Mouse (Mus musculus): ENCODE results near the gene Nln. TPM values are rescaled to one million over a fixed set of nuclear protein-coding genes. Genes with fewer than 3 reads are reported as not detected.
A peak's percentile ranks its signal among the peaks of the same experiment; 100 is the strongest.

Nln gene
- polyA plus RNA-seq, 1 experiment from 2014 or later: 23.5 TPM

GRCm38 (mm10) chr13:104031821-104032331 lies 77.5 kb downstream of the Nln start:
- no peaks in the 10 kb centered on the region for H3K9me3 ChIP-seq (ENCODE audit: control insufficient read depth, low read length)
- WGBS: 75% methylated on average over 12 of the region's 12 CpGs
- no peak overlapping the region for H3K4me3 ChIP-seq (ENCODE audit: low read depth, low read length)
- no peak overlapping the region for H3K4me2 ChIP-seq
- no peaks in the 10 kb centered on the region for H3K4me1 ChIP-seq (ENCODE audit: control insufficient read depth, insufficient read depth, low read length)
- DNase-seq (ENCODE audit: low spot score, missing footprints): no peak
- H3K27me3 ChIP-seq (ENCODE audit: control insufficient read depth, insufficient read depth, low read length): no peaks in the 10 kb centered on the region
- H3K9ac ChIP-seq (ENCODE audit: low read length): no peak overlapping the region
- H3K36me3 ChIP-seq (ENCODE audit: control insufficient read depth, insufficient read depth, low read length): no peaks in the 10 kb centered on the region
- ATAC-seq (ENCODE audit: low FRiP score): peak; percentile 40; the same call in 1 of the 2 replicates
- H3K27ac ChIP-seq (ENCODE audit: low read depth, low read length): no peak overlapping the region

GRCm38 (mm10) chr13:104030956-104031355 lies 78.5 kb downstream of the Nln start:
- Histone ChIP-seq H3K9me3 (ENCODE audit: control insufficient read depth, low read length) (no peaks in the 10 kb centered on the region), H3K27ac (ENCODE audit: low read depth, low read length) (no peak overlapping the region), H3K4me2 (no peak overlapping the region), H3K4me3 (ENCODE audit: low read depth, low read length) (no peak overlapping the region), H3K9ac (ENCODE audit: low read length) (no peak overlapping the region), H3K4me1 (ENCODE audit: control insufficient read depth, insufficient read depth, low read length) (no peaks in the 10 kb centered on the region), H3K36me3 (ENCODE audit: control insufficient read depth, insufficient read depth, low read length) (no peaks in the 10 kb centered on the region), H3K27me3 (ENCODE audit: control insufficient read depth, insufficient read depth, low read length) (no peaks in the 10 kb centered on the region)
- no peak for DNase-seq (ENCODE audit: low spot score, missing footprints)
- WGBS: 92% methylated on average over 4 of the region's 4 CpGs
- ATAC-seq (ENCODE audit: low FRiP score): no peak

- ATAC-seq (ENCODE audit: low FRiP score): no peak
- Histone ChIP-seq H3K27me3 (ENCODE audit: control insufficient read depth, insufficient read depth, low read length) (no peaks in the 10 kb centered on the region), H3K9ac (ENCODE audit: low read length) (no peak overlapping the region), H3K4me3 (ENCODE audit: low read depth, low read length) (no peak overlapping the region), H3K27ac (ENCODE audit: low read depth, low read length) (no peak overlapping the region), H3K4me2 (no peak overlapping the region), H3K4me1 (ENCODE audit: control insufficient read depth, insufficient read depth, low read length) (no peaks in the 10 kb centered on the region), H3K9me3 (ENCODE audit: control insufficient read depth, low read length) (no peaks in the 10 kb centered on the region), H3K36me3 (ENCODE audit: control insufficient read depth, insufficient read depth, low read length) (no peaks in the 10 kb centered on the region)
- DNase-seq (ENCODE audit: low spot score, missing footprints): no peak
These were observed 79.9 kb downstream of the Nln start for GRCm38 (mm10) chr13:104029511-104029910.

GRCm38 (mm10) chr13:104029089-104029488 lies 80.3 kb downstream of the Nln start:
- ATAC-seq (ENCODE audit: low FRiP score): no peak
- H3K27ac ChIP-seq (ENCODE audit: low read depth, low read length): no peak overlapping the region
- WGBS: 95% methylated on average over 5 of the region's 5 CpGs
- no peak overlapping the region for H3K4me3 ChIP-seq (ENCODE audit: low read depth, low read length)
- H3K4me1 ChIP-seq (ENCODE audit: control insufficient read depth, insufficient read depth, low read length): no peaks in the 10 kb centered on the region
- no peaks in the 10 kb centered on the region for H3K36me3 ChIP-seq (ENCODE audit: control insufficient read depth, insufficient read depth, low read length)
- no peaks in the 10 kb centered on the region for H3K9me3 ChIP-seq (ENCODE audit: control insufficient read depth, low read length)
- no peaks in the 10 kb centered on the region for H3K27me3 ChIP-seq (ENCODE audit: control insufficient read depth, insufficient read depth, low read length)
- no peak for DNase-seq (ENCODE audit: low spot score, missing footprints)
- H3K9ac ChIP-seq (ENCODE audit: low read length): no peak overlapping the region
- H3K4me2 ChIP-seq: no peak overlapping the region

GRCm38 (mm10) chr13:104026525-104026924 lies 82.9 kb downstream of the Nln start:
- Histone ChIP-seq H3K9me3 (ENCODE audit: control insufficient read depth, low read length) (no peaks in the 10 kb centered on the region), H3K27me3 (ENCODE audit: control insufficient read depth, insufficient read depth, low read length) (peaks cover 5% of the 10 kb centered on the region; the same call in 1 of the 2 replicates), H3K4me3 (ENCODE audit: low read depth, low read length) (no peak overlapping the region), H3K9ac (ENCODE audit: low read length) (no peak overlapping the region), H3K4me2 (no peak overlapping the region), H3K4me1 (ENCODE audit: control insufficient read depth, insufficient read depth, low read length) (no peaks in the 10 kb centered on the region), H3K27ac (ENCODE audit: low read depth, low read length) (no peak overlapping the region), H3K36me3 (ENCODE audit: control insufficient read depth, insufficient read depth, low read length) (no peaks in the 10 kb centered on the region)
- ATAC-seq (ENCODE audit: low FRiP score) (no peak), DNase-seq (ENCODE audit: low spot score, missing footprints) (no peak)
- 88% methylated on average over 3 of the region's 3 CpGs for WGBS

GRCm38 (mm10) chr13:104025710-104025995 lies 83.8 kb downstream of the Nln start:
- Histone ChIP-seq H3K4me1 (ENCODE audit: control insufficient read depth, insufficient read depth, low read length) (no peaks in the 10 kb centered on the region), H3K4me2 (no peak overlapping the region), H3K4me3 (ENCODE audit: low read depth, low read length) (no peak overlapping the region), H3K27ac (ENCODE audit: low read depth, low read length) (no peak overlapping the region), H3K36me3 (ENCODE audit: control insufficient read depth, insufficient read depth, low read length) (no peaks in the 10 kb centered on the region), H3K9me3 (ENCODE audit: control insufficient read depth, low read length) (no peaks in the 10 kb centered on the region), H3K27me3 (ENCODE audit: control insufficient read depth, insufficient read depth, low read length) (peaks cover 6% of the 10 kb centered on the region; the same call in 1 of the 2 replicates), H3K9ac (ENCODE audit: low read length) (no peak overlapping the region)
- DNase-seq (ENCODE audit: low spot score, missing footprints): no peak
- ATAC-seq (ENCODE audit: low FRiP score): no peak
- WGBS: 76% methylated on average over 6 of the region's 6 CpGs

- H3K36me3 ChIP-seq (ENCODE audit: control insufficient read depth, insufficient read depth, low read length): no peaks in the 10 kb centered on the region
- no peak overlapping the region for H3K4me2 ChIP-seq
- H3K4me1 ChIP-seq (ENCODE audit: control insufficient read depth, insufficient read depth, low read length): no peaks in the 10 kb centered on the region
- DNase-seq (ENCODE audit: low spot score, missing footprints): peak; percentile 83
- no peak for ATAC-seq (ENCODE audit: low FRiP score)
- no peak overlapping the region for H3K27ac ChIP-seq (ENCODE audit: low read depth, low read length)
- H3K9me3 ChIP-seq (ENCODE audit: control insufficient read depth, low read length): peaks cover 2% of the 10 kb centered on the region; the same call in 1 of the 2 replicates
- 74% methylated on average over 18 of the region's 18 CpGs for WGBS
- H3K9ac ChIP-seq (ENCODE audit: low read length): no peak overlapping the region
- no peak overlapping the region for H3K4me3 ChIP-seq (ENCODE audit: low read depth, low read length)
- peaks cover 6% of the 10 kb centered on the region; the same call in 1 of the 2 replicates for H3K27me3 ChIP-seq (ENCODE audit: control insufficient read depth, insufficient read depth, low read length)
These were observed 84.3 kb downstream of the Nln start for GRCm38 (mm10) chr13:104024856-104025709.

GRCm38 (mm10) chr13:104024275-104024674 lies 85.1 kb downstream of the Nln start:
- Histone ChIP-seq H3K27ac (ENCODE audit: low read depth, low read length) (no peak overlapping the region), H3K4me1 (ENCODE audit: control insufficient read depth, insufficient read depth, low read length) (no peaks in the 10 kb centered on the region; the same call in 1 of the 2 replicates), H3K9me3 (ENCODE audit: control insufficient read depth, low read length) (peaks cover 6% of the 10 kb centered on the region; the same call in 1 of the 2 replicates), H3K36me3 (ENCODE audit: control insufficient read depth, insufficient read depth, low read length) (no peaks in the 10 kb centered on the region), H3K27me3 (ENCODE audit: control insufficient read depth, insufficient read depth, low read length) (peaks cover 6% of the 10 kb centered on the region; the same call in 1 of the 2 replicates), H3K4me2 (no peak overlapping the region), H3K4me3 (ENCODE audit: low read depth, low read length) (no peak overlapping the region), H3K9ac (ENCODE audit: low read length) (no peak overlapping the region)
- ATAC-seq (ENCODE audit: low FRiP score): no peak
- 75% methylated on average over 2 of the region's 2 CpGs for WGBS
- DNase-seq (ENCODE audit: low spot score, missing footprints): no peak

- H3K27me3 ChIP-seq (ENCODE audit: control insufficient read depth, insufficient read depth, low read length): peaks cover 6% of the 10 kb centered on the region; the same call in 1 of the 2 replicates
- H3K4me3 ChIP-seq (ENCODE audit: low read depth, low read length): no peak overlapping the region
- H3K27ac ChIP-seq (ENCODE audit: low read depth, low read length): no peak overlapping the region
- H3K36me3 ChIP-seq (ENCODE audit: control insufficient read depth, insufficient read depth, low read length): no peaks in the 10 kb centered on the region
- H3K9ac ChIP-seq (ENCODE audit: low read length): no peak overlapping the region
- DNase-seq (ENCODE audit: low spot score, missing footprints): no peak
- peaks cover 6% of the 10 kb centered on the region; the same call in 1 of the 2 replicates for H3K9me3 ChIP-seq (ENCODE audit: control insufficient read depth, low read length)
- WGBS: 83% methylated on average over 11 of the region's 11 CpGs
- no peak for ATAC-seq (ENCODE audit: low FRiP score)
- no peak overlapping the region for H3K4me2 ChIP-seq
- H3K4me1 ChIP-seq (ENCODE audit: control insufficient read depth, insufficient read depth, low read length): peaks cover 6% of the 10 kb centered on the region
These were observed 86.0 kb downstream of the Nln start for GRCm38 (mm10) chr13:104023356-104023911.

Measured in midbrain, embryonic 11.5 days (tissue).